Mouse (Mus musculus) MN1 (cell line): ENCODE results near the gene Wfs1.
A peak's percentile ranks its signal among the peaks of the same experiment; 100 is the strongest.
"Not testable (repeated sequence)": the region's sequence is repeated elsewhere in the genome, so short reads cannot be mapped to it uniquely, and the experiment has no call there.

Source experiments
- DNase-seq: peaks from one replicate; pipeline ENCODE4 v3.0.0-alpha.2; 2016; ENCODE audit warnings: low spot score

Gene Wfs1

GRCm38 (mm10) chr5:36986617-36987016 lies 2.4 kb downstream of the Wfs1 start:
- no peak for DNase-seq

GRCm38 (mm10) chr5:36982271-36982670 lies 6.7 kb downstream of the Wfs1 start:
- DNase-seq: no peak

GRCm38 (mm10) chr5:36979631-36980030 lies 9.4 kb downstream of the Wfs1 start:
- no peak for DNase-seq

DNA sequence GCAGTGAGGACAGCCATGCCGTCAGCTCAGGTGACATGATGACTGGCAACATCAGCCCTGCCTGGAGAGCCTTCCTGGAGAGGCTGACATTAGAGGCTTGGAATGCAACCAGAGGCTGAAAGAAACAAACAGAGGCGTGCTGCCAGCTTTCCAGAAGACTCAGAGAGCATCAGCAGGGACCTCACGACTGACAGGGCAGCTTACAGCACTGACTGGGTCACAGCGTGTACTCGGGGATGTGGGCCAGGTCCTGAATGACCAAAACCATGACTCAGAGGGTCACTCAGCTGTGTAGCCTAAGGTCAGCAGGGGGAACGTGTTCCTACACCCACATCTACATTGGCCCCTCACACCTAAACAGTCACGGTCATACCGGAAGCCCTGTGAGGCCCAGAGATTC lies 10.0 kb downstream of the Wfs1 start:
- DNase-seq: no peak

DNA sequence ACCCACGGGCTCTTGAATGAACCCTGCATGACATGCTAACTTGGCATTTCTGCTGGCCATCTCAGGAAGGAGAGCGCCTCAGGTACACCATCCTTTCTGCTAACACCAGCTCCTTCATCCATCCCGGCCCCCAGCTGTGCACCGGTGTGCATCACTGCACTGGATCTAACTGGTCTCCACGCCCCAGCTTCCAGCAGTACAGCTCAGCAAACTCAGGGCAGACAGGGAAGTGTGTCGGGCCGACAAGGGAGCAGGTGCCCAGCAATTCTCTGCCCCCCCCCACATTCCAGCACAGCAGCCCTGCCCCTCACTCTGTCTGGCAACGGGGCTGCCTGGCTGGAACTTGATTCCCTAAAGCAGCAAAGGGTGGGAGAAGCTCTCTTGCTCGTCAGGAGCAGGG lies 11.2 kb downstream of the Wfs1 start:
- DNase-seq: no peak

GRCm38 (mm10) chr5:36975336-36975735 lies 13.7 kb downstream of the Wfs1 start:
- no peak for DNase-seq

DNA sequence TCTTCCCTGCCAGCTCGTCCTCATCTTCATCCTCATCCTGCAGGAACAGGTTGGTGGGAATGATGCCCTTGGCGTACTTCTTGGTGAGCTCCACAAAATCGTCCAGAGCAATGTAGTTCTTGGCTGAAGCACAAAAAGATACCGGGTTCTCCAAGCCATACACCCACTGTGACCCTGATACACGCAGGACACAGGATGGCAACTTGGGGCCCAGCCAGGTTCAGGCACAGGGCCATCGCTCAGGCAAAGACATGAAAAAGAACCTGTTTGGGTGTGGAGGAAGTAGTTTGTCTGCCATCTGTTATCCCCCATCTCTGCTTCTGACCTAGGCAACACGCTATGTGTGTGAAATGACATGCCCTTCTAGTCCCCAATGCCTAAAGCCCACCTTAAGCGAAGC lies 17.4 kb downstream of the Wfs1 start:
- no peak for DNase-seq

- DNase-seq: peak; percentile 65
Observed at GRCm38 (mm10) chr5:36960501-36960900, 28.5 kb downstream of the Wfs1 start.

DNA sequence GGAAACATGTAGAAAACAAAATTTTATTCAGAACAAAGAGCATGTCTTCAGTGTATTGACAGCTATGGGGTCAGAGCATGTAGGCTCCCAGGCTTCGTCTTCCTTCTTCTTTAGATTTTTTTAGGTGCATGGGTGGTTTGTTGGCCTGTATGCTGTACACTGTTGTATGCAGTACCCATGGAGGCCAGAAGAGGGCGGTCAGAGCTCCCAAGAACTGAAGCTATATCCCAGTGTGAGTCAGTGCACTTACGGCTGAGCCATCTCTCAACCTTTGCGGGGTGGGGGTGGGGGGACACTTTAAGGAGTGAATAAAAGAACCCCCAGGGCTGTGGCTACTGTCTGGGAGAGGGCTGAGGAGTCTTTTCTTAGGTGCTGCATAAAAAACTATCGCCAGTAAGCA lies 30.2 kb downstream of the Wfs1 start:
- peak; percentile 59 for DNase-seq

DNA sequence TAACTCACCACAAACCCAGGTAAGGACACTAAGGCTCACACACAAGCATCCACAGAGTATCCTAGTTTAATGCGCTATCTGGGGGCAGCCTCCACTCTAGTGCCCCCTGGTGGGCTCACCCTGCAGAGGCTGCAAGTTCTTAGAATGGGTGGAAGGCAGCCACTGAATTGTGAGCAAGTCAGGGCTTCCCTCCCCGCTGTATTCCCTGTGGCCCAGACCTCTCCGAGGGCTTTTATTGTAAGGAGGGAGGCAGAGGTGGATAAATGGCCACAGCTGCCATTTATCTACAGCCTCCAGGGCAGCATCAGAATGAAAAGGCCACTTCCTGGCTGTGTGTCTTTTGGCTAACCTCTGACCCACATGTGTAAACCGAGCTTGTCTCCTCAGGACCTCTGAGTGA lies 33.6 kb downstream of the Wfs1 start:
- peak; percentile 38 for DNase-seq

DNA sequence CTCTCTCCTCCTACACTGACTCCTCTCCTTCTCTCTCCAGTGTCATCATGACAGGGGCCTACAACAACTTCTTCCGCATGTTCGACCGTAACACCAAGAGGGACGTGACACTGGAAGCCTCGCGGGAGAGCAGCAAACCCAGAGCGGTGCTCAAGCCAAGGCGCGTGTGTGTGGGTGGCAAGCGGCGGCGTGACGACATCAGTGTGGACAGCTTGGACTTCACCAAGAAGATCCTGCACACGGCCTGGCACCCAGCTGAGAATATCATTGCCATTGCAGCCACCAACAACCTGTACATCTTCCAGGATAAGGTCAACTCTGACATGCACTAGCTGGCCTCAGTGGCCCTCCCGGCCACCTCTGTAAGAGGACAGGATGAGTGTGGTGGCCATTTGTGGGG lies 36.7 kb downstream of the Wfs1 start:
- DNase-seq: no peak

- DNase-seq: no peak
Observed at GRCm38 (mm10) chr5:36950871-36951270, 38.1 kb downstream of the Wfs1 start.

- DNase-seq: peak; percentile 79
Observed at GRCm38 (mm10) chr5:36948831-36949230, 40.2 kb downstream of the Wfs1 start.

GRCm38 (mm10) chr5:36946445-36946844 lies 42.6 kb downstream of the Wfs1 start:
- peak; percentile 76 for DNase-seq

DNA sequence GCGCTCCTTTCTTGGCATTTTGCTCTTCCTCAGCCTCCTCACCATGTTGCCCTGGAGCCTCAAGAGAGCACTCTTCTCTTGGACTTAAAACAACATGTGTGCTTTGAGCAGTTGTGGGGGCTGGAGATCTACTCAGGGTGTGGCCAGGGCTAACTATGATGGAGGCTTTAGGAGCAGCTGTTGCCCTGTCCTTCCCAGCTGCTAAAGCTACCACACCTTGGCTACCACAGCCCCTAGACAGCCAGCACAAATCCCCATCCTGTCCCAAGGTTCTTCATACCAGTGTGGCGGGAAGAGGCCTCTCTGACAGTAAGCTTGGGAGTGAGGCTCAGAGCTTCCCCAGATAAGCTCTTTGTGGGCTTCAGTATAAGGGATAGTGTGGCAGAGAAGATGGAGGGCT lies 43.3 kb downstream of the Wfs1 start:
- no peak for DNase-seq

DNA sequence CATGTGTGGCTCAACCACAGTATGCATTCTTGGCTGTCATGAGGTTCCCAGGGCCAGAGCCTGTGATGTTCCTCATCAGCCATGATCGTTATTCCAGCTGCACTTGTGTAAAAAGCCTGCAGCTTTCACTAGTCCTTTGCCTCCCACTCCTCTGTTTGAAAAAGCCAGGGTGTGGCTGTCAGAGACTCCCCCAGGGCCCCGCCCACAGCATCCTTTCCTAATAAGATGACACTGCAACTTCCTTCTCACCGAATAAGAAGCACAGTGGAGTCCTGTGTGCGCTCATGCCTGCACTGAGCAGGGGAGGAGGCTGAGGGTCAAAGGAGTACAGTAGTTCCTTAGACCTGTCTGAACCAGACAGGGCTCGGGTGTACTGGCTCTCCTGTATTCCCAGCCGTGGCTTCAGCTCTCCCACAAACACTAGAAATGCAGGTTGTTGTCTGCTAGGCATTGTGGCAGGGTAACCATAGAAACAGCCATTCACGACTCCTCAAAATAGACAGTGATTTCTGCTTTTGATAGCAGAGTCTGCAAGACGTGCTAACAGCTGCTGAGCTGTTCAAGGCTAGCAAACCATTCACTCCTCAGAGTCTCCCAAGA lies 43.8 kb downstream of the Wfs1 start:
- DNase-seq: peak; percentile 48

- peak; percentile 54 for DNase-seq
Observed at GRCm38 (mm10) chr5:36944552-36944951, 44.5 kb downstream of the Wfs1 start.

GRCm38 (mm10) chr5:36942446-36942845 lies 46.6 kb downstream of the Wfs1 start:
- no peak for DNase-seq

DNA sequence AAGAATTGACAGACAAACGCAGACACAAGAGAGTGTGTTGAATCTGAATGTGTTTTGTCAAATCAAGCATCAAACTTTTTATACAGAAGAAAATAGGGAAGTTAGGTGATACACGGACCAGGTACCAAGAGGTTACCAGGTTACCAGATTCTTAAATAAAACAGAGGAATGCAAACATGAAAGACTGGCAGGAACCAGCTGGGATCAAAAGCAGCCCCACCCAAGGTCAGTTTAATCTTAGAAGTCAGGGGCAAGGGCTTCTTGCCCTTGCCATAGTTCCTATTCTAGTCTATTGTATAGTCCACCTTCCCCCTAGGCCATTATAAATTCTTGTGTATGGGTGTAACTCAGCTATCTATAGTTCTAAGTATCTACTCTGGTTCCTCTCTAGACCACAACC lies 50.0 kb downstream of the Wfs1 start:
- DNase-seq: not testable (repeated sequence)

DNA sequence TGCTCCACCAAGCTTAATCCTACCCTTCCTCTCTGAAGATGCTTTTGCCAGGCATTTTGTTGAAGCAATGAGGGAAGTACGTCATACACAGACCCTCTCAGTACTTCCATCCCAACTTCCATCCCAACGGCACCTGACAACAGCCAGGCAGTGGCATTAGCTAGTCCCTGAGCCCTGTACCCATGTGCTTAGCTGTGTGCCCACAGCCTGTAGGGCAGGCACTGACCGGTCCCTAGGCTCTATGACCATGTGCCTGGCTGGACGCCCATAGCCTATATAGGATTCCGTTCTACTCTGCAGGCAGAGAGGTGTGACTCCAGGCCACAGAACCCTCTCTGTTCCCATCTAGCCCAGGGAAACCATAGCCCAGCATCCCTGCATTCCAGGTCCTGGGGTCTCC lies 51.0 kb downstream of the Wfs1 start:
- DNase-seq: no peak

DNA sequence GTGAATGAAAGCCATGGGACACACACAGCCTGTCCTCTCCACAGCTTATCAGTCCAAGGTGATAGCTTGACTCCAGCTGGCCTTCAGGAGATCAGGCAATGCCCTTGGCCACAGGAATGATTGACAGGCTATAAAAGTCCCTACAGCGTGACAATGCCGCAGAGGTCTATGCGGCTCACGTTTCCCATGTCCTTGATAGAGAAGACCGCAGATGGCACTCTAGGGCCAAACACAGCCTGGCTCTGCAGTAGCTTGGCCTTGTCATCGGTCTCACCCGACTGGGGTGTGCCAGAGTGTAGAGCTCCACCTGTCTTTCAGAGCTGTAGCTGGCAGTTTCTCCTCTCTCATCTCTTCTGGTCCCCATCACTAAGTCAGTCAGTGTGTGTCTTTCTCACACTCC lies 52.5 kb downstream of the Wfs1 start:
- no peak for DNase-seq

DNA sequence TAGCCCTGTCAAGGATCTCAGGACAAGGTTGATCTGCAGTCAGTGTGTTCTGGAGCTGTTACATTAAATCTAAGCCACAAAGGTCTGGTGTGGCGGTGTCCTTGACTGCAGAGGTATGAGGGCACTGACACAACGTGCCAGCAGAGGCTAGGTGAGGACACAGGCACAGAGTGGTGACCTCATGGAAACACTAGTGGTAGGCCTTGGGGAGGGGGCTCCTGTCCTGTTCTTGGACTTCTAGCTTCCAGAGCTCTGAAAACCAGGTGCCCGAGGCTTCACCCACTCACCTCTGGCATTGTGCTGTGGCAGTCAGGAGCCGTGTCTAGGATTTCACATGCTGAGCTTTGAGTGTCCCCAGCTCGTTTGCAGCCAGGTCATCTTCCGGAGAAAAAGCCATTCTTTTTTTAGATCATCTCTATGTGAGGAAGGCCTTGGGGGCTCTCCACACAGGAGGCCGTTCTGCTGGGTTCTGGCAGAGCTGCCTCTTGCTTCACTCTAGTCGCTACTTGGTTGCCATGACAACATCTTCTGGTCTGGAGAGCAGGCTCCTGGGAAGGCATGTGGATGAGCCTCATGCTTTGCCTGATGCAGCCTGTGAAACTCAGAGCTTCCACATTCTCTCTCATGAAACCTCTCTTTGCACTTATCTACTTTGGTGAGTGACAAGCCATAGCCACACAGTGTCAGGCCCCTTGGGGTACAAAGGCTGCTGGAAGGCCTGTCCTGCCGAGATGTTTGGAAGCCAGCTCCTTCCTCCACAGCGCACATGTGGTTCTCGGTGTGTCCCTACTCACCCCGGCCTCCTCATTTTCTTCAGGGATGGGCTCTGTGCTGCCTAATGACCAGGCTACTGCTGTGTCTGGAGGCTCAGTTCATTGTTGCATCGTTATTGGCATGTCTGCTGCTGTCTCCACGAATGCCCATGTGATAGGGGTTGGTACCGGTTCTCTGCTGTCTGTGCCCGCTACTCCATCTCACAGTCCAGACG lies 53.2 kb downstream of the Wfs1 start:
- peak; percentile 77 for DNase-seq

DNA sequence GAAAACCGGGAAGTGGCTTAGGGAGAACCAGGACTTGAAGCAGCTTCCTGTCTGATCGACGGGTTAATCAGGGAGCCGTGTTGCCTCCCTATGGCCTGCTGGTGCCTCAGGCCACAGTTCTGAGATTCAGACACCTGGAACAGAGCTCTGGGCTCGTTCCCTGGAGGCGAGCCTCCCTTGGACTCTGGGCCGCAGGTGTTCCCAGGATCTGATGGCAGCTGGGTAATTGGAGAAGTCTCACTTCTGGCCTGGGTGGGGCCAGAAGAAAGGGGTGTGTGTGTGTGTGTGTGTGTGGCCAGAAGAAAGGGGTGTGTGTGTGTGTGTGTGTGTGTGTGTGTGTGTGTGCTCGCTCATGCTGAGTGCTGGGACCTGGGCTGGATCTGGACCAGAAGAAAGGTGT lies 55.6 kb downstream of the Wfs1 start:
- no peak for DNase-seq

GRCm38 (mm10) chr5:36929376-36929775 lies 59.6 kb downstream of the Wfs1 start:
- DNase-seq: no peak
